Mouse (Mus musculus) MEL (cell line): Measurements from ENCODE around the gene Dus1l.

Experiments used
- CHD2 ChIP-seq: IDR thresholded peaks from 2 replicates; pipeline ENCODE4 v1.6.1; 2011; ENCODE audit warnings: low read length, improper control_type of control experiment
- CTCF ChIP-seq, 3 experiments: IDR thresholded peaks in 2 of 3; conservative IDR thresholded peaks in 1 of 3; 2 replicates each; pipeline ENCODE4 v1.5.1; 2011 to 2012; ENCODE audit warnings: low read length in 3 of 3, low read depth in 2 of 3, mild to moderate bottlenecking in 2 of 3, improper control_type of control experiment in 1 of 3, inconsistent platforms in 1 of 3, mixed read lengths in 1 of 3, moderate library complexity in 1 of 3; ENCODE audit not compliant: control insufficient read depth in 1 of 3, insufficient read depth in 1 of 3, poor library complexity in 1 of 3, severe bottlenecking in 1 of 3
- ELF1 ChIP-seq: IDR thresholded peaks from 2 replicates; pipeline ENCODE4 v1.6.1; 2014; ENCODE audit warnings: low read depth, mild to moderate bottlenecking, inconsistent platforms, low read length, improper control_type of control experiment, moderate library complexity
- EP300 ChIP-seq, 2 experiments: IDR thresholded peaks; 2 replicates each; pipeline ENCODE4 v1.6.1; 2011; ENCODE audit warnings: improper control_type of control experiment in 2 of 2, low read length in 2 of 2, low read depth in 1 of 2, mild to moderate bottlenecking in 1 of 2
- GABPA ChIP-seq: IDR thresholded peaks from 2 replicates; pipeline ENCODE4 v1.6.1; 2012; ENCODE audit warnings: low read depth, mild to moderate bottlenecking, inconsistent platforms, low read length, improper control_type of control experiment, moderate library complexity
- MAX ChIP-seq: IDR thresholded peaks from 2 replicates; pipeline ENCODE4 v1.6.1; 2011; ENCODE audit warnings: low read length, improper control_type of control experiment
- POLR2AphosphoS2 ChIP-seq: IDR thresholded peaks from 2 replicates; pipeline ENCODE4 v1.6.1; 2011; ENCODE audit warnings: low read length, improper control_type of control experiment
- SIN3A ChIP-seq: IDR thresholded peaks from 2 replicates; pipeline ENCODE4 v1.6.1; 2012; ENCODE audit warnings: low read length, improper control_type of control experiment, inconsistent platforms

DNA sequence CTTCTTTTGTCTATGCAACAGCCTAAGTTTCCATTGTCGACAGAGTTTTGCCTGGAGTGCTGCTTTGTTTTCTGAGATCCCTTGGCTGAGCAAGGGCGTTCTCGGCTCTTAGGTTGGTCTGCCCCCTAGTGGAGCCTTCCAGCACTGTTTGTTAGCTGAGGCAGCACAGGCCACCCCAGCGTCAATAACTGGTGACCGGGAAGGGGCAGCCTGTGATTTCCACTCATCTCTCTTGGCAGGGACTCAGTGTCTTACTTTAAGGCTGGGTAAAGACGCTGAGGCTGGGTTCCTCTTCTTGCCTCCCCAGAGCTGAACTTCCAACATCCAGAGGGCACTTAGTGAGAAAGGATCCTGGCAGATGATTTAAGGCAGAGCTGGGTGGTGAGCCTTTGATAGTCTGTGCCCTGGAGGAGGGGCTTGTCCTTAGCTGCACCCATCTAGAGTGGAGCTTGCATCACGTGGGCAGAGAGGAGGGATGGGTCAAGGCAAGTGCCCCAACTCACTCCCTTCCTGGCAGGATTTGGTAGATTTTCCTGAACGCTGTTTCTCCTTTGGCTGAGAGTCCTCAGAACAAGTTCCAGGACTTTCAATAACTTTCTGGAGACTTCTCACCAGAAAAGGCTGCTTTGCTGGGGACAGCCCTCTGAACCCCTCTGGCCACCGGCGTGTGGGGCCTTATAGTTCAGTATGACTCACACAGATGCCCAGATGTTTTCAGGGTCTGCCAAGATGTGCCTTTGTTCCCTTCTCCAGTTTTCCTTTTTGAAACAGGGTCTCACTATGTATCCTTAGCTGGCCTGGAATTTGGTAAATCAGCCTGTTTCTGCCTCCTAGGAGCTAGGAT is 4.1 kb upstream of the Dus1l start:
- TF ChIP-seq CHD2, result no peak
- 0 out of 2 replicates have a peak, but pooled peaks have one; percentile 51 for TF ChIP-seq POLR2AphosphoS2
- TF ChIP-seq SIN3A, result peak; percentile 82
- peak; percentile 79 for TF ChIP-seq MAX
- TF ChIP-seq GABPA, result no peak; the same call in 1 of the 2 replicates
- peak; percentile 87 to 97 (median 96) for TF ChIP-seq CTCF (IDR thresholded peaks at IDR 0.05 in 2 of 3, conservative IDR thresholded peaks at IDR 0.05 in 1 of 3; ENCODE audit: control insufficient read depth in 1 of 3, insufficient read depth in 1 of 3, low read depth in 2 of 3, low read length in 3 of 3, poor library complexity in 1 of 3, severe bottlenecking in 1 of 3)
- TF ChIP-seq EP300 (IDR thresholded peaks at IDR 0.05; ENCODE audit: low read depth in 1 of 2, low read length in 2 of 2), result no peak
- peak; percentile 42; the same call in 1 of the 2 replicates for TF ChIP-seq ELF1
